Mouse (Mus musculus) ES-E14 (cell line): Measurements from ENCODE around the gene 9130019O22Rik. TPM values are rescaled to one million over a fixed set of nuclear protein-coding genes. Genes with fewer than 3 reads are reported as not detected.

Source experiments
- DNase-seq: peaks from one replicate; pipeline ENCODE4 v3.0.0-alpha.2; 2013; ENCODE audit warnings: low read depth, low spot score
- H3K27ac ChIP-seq: 2 replicates; pipeline ENCODE4 v1.5.1; 2012; ENCODE audit warnings: low read depth, mild to moderate bottlenecking, low read length, moderate library complexity, mixed read lengths; ENCODE audit not compliant: poor library complexity, insufficient read depth, severe bottlenecking
- H3K36me3 ChIP-seq: 2 replicates; pipeline ENCODE4 v1.6.1; 2012; ENCODE audit warnings: mild to moderate bottlenecking, low read length, moderate library complexity, mixed read lengths; ENCODE audit not compliant: control insufficient read depth, poor library complexity, insufficient read depth, severe bottlenecking
- H3K4me1 ChIP-seq, 2 experiments: fragments of 150-350 bp in 1 of 2; sonication (generic) in 1 of 2; 2 replicates each; pipeline ENCODE4 v1.6.1; 2012; ENCODE audit warnings: low read length in 2 of 2, mild to moderate bottlenecking in 1 of 2, mixed read lengths in 1 of 2; ENCODE audit not compliant: control insufficient read depth in 2 of 2, insufficient read depth in 2 of 2, poor library complexity in 1 of 2
- H3K4me3 ChIP-seq, 2 experiments: fragments of 150-350 bp in 1 of 2; sonication (generic) in 1 of 2; 2 replicates each; pipeline ENCODE4 v1.5.1; 2012; ENCODE audit warnings: low read length in 2 of 2, low read depth in 1 of 2, mild to moderate bottlenecking in 1 of 2, mixed read lengths in 1 of 2; ENCODE audit not compliant: insufficient read depth in 1 of 2, poor library complexity in 1 of 2, severe bottlenecking in 1 of 2
- H3K9ac ChIP-seq: 2 replicates; pipeline ENCODE4 v1.6.1; 2012; ENCODE audit warnings: low read depth, mild to moderate bottlenecking, low read length, mixed read lengths; ENCODE audit not compliant: poor library complexity, insufficient read depth, severe bottlenecking
- H3K9me3 ChIP-seq: fragments of 150-350 bp; sonication (generic); 2 replicates; pipeline ENCODE4 v1.6.1; 2012; ENCODE audit warnings: low read depth, mild to moderate bottlenecking, low read length; ENCODE audit not compliant: control insufficient read depth, insufficient read depth
- CHD2 ChIP-seq: IDR thresholded peaks from 2 replicates; pipeline ENCODE4 v1.6.1; 2014; ENCODE audit warnings: mild to moderate bottlenecking, low read depth, low read length, inconsistent platforms
- HCFC1 ChIP-seq: IDR thresholded peaks from 2 replicates; pipeline ENCODE4 v1.6.1; 2012; ENCODE audit warnings: low read length, inconsistent platforms, borderline replicate concordance; ENCODE audit not compliant: insufficient read depth
- MAFK ChIP-seq: IDR thresholded peaks from 2 replicates; pipeline ENCODE4 v1.6.1; 2014; ENCODE audit warnings: mild to moderate bottlenecking, low read depth, low read length, inconsistent platforms; ENCODE audit not compliant: insufficient read depth
- ZC3H11A ChIP-seq: IDR thresholded peaks from 2 replicates; pipeline ENCODE4 v1.6.1; 2012; ENCODE audit warnings: low read depth, mild to moderate bottlenecking, inconsistent platforms, low read length, borderline replicate concordance
- ZNF384 ChIP-seq: IDR thresholded peaks from 2 replicates; pipeline ENCODE4 v1.6.1; 2012; ENCODE audit warnings: low read depth, low read length, inconsistent platforms
- in situ Hi-C, 2 experiments: fragments of 600-800 bp; cut with MboI; formaldehyde crosslinking; loops; one replicate each; pipeline ENCODE4 v1.15.1; 2025; ENCODE audit warnings: low sequenced_read_pairs in 2 of 2, inconsistent platforms in 1 of 2; ENCODE audit not compliant: unreplicated experiment in 2 of 2
- total RNA-seq: library from RNA; depleted of rRNA; stranded (reverse); fragments of 300-350 nt; gene quantifications from 2 replicates; pipeline ENCODE4 v1.2.3, GENCODE M21; 2012

9130019O22Rik gene
- total RNA-seq, 1 experiment, result 4.2 TPM

DNA sequence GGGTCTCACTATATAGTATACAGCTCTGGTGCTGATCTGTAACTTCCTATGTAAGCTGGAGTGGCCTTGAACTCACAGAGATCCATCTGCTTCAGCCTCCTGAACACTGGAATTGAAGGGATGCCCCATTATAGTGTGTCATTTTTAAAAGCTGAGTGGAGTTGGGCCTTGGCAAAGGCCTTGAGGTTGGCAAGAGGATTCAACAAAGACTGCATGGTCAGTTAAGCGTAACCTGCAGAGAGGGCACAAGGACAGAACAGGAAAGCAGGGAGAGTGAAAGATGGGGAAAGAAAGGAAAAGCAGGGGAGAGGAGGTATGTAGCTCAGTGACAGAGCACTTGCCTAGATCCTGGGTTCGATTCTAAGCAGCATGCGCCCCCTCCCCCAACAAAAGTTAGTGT is 38.3 kb upstream of the 9130019O22Rik start:
- in situ Hi-C loops, result no loop called here
- TF ChIP-seq CHD2 (no peak), MAFK (no peak), HCFC1 (no peak), ZNF384 (no peak), ZC3H11A (no peak)
- no peaks in the 10 kb centered on the region for H3K4me1 ChIP-seq
- no peaks in the 10 kb centered on the region for H3K9me3 ChIP-seq
- H3K4me3 ChIP-seq, result no peak overlapping the region
- no peaks in the 10 kb centered on the region for H3K36me3 ChIP-seq
- DNase-seq, result no peak
- no peak overlapping the region for H3K9ac ChIP-seq
- no peak overlapping the region for H3K27ac ChIP-seq

DNA sequence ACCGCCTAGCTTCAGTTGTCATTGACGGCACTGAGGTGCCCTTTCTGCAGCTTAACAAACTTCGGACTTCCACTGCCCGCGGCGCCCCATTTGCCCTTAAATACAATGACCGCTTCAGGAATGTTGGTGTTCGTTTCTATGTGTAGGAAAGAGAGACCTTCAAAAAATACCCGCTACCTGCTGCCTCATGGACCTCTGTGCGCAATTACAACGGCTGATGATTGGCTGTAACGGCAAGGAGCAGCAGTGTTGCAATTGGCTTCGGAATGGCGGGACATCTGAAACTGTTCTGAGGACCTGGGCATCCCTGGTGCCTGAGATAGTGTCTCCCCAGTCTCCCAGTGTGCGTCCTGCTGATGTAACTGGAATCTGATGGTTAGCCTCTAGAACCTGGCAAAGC is 35.3 kb upstream of the 9130019O22Rik start:
- in situ Hi-C loops, result no loop called here
- no peak overlapping the region for H3K9ac ChIP-seq
- H3K27ac ChIP-seq, result no peak overlapping the region

DNA sequence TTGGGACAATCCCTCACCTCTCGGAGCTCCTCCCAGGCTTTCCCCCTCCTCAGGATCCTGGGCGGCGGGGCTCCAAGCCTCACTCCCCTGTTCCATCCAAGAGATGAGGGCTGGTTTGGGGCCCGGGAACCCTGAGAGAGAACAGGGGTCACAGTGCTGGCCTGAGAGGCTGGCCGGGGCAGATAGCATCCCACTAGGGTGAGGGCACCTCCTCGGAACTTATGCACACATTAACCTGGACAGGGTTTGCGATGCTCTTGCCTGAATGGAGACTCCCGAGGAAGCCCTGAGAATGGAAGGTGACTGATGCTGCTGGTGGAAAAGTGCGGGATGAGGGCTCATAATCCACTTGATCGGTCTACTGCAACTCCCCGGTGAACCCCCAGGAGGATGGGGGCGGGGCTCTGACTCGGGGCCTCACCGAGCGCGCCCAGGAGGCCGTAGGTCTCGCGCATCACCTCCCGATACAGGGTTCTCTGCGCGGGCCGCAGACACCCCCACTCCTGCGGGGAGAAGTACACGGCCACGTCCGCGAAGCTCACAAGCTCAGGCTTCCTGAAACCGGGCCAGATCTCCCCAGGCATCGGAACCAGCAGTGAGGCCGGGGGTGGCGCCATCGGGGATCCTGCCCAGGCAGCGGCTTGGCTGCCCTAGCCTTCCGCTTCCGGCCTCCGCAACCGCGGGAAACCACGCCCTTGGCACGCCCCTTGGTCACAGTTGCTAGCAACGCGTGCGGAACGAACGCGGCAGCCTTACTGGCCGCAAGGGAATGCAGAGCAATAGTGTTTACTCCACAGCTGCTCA is 34.6 kb upstream of the 9130019O22Rik start, which contains the start of gene Zfp688:
Zfp688 (minus strand) TSS at position 681 of the 804 bp plus-strand sequence.
- in situ Hi-C loops, result no loop called here
- peak within 1 kb of the TSS; percentile 86 to 97 for H3K4me3 ChIP-seq
- H3K4me1 ChIP-seq, result no peaks in the 10 kb centered on the region
- DNase-seq, result peak; percentile 77
- TF ChIP-seq MAFK (no peak), ZNF384 (no peak), HCFC1 (peak; percentile 58; the same call in 1 of the 2 replicates), CHD2 (no peak), ZC3H11A (no peak)
- H3K9ac ChIP-seq, result peak within 1 kb of the TSS; percentile 92
- H3K27ac ChIP-seq, result no peak within 1 kb of the TSS; the same call in 1 of the 2 replicates
- no peaks in the 10 kb centered on the region for H3K9me3 ChIP-seq
- H3K36me3 ChIP-seq, result peaks cover 5% of the 10 kb centered on the region; the same call in 1 of the 2 replicates

More for the DNA sequence above, 35.3 kb upstream of the 9130019O22Rik start:
- no peaks in the 10 kb centered on the region for H3K4me1 ChIP-seq
- peak overlapping the region; percentile 86 to 97 for H3K4me3 ChIP-seq
- TF ChIP-seq MAFK, result no peak
- no peak for TF ChIP-seq ZNF384
- no peak for TF ChIP-seq HCFC1
- TF ChIP-seq ZC3H11A, result no peak
- no peak for TF ChIP-seq CHD2
- peaks cover 5% of the 10 kb centered on the region; the same call in 1 of the 2 replicates for H3K36me3 ChIP-seq
- no peaks in the 10 kb centered on the region for H3K9me3 ChIP-seq
- no peak for DNase-seq

DNA sequence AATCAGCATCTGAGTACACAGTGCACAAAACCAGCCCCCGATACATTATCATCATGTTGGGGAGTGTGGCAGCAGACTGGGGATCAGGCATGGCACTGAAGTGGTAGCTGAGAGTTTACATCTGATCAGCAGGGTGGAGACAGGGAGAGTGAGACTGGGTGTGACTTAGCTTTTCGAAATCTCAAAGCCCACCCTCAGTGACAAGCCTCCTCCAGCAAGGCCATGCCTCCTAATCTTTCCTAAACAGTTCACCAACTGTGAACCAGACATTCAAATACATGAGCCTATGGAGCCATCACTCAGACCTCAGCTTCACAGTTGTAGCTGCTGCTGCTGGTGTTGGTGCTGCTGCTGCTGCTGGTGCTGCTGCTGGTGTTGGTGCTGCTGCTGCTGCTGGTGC is 24.5 kb upstream of the 9130019O22Rik start:
- TF ChIP-seq ZC3H11A (no peak), CHD2 (no peak), ZNF384 (no peak), HCFC1 (no peak), MAFK (no peak)
- Histone ChIP-seq H3K4me3 (no peak overlapping the region), H3K9me3 (no peaks in the 10 kb centered on the region), H3K27ac (no peak overlapping the region), H3K9ac (no peak overlapping the region), H3K36me3 (no peaks in the 10 kb centered on the region), H3K4me1 (no peaks in the 10 kb centered on the region)
- in situ Hi-C loops, result no loop called here
- DNase-seq, result no peak
